Mouse (Mus musculus) embryonic fibroblast, embryonic 13.5 days (primary cell): ENCODE measurements around the gene Olfr976.

ENCODE experiments used
- CTCF ChIP-seq: IDR thresholded peaks from 2 replicates; pipeline ENCODE4 v1.5.1; 2011; ENCODE audit warnings: mild to moderate bottlenecking, control low read depth, low read length, moderate library complexity, borderline replicate concordance; ENCODE audit not compliant: insufficient read depth
- POLR2A ChIP-seq: IDR thresholded peaks from 2 replicates; pipeline ENCODE4 v1.6.1; 2011; ENCODE audit warnings: low read depth, mild to moderate bottlenecking, control low read depth, low read length, moderate library complexity

DNA sequence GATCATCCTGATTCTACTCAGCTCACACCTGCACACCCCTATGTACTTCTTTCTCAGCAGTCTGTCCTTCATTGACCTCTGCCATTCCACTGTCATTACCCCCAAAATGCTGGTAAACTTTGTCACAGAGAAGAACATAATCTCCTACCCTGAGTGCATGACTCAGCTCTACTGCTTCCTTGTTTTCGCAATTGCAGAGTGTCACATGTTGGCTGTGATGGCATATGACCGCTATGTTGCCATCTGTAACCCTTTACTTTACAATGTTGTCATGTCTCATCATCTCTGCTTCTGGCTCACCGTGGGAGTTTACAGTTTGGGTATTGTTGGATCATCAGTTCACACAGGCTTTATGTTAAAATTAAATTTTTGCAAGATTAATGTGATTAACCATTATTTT is 51.0 kb downstream of the Olfr976 start:
- no peak for TF ChIP-seq CTCF
- no peak for TF ChIP-seq POLR2A
